Mouse (Mus musculus) liver, adult 2 months (tissue): ENCODE results near the gene Manba.

Source experiments
- CTCF ChIP-seq: fragments of 200-500 bp; IDR thresholded peaks from 2 replicates; pipeline ENCODE4 v1.5.1; 2011; ENCODE audit warnings: low read depth, low read length, control low read depth
- POLR2A ChIP-seq: fragments of 200-500 bp; IDR thresholded peaks from 2 replicates; pipeline ENCODE4 v1.6.1; 2011; ENCODE audit warnings: low read length, control low read depth; ENCODE audit not compliant: insufficient read depth; ENCODE audit errors: extremely low read depth

GRCm38 (mm10) chr3:135516891-135517290 is 31.5 kb downstream of the Manba start:
- TF ChIP-seq CTCF, result no peak
- no peak for TF ChIP-seq POLR2A
